Mouse (Mus musculus) hindbrain, embryonic 13.5 days (tissue): ENCODE measurements around the gene Klk15. TPM values are rescaled to one million over a fixed set of nuclear protein-coding genes. Genes with fewer than 3 reads are reported as not detected.
"Not testable (repeated sequence)": the region's sequence is repeated elsewhere in the genome, so short reads cannot be mapped to it uniquely, and the experiment has no call there.

Experiments used
- ATAC-seq: fragments of 200-750 bp; cut with Nextera tagmentation; 2 replicates; pipeline ENCODE4 v1.8.0; 2017; ENCODE audit warnings: moderate TSS enrichment; ENCODE audit not compliant: low FRiP score
- H3K27ac ChIP-seq: fragments of 300-500 bp; sonication (generic); 2 replicates; pipeline ENCODE4 v1.5.1; 2015; ENCODE audit warnings: inconsistent platforms, mild to moderate bottlenecking, moderate library complexity
- H3K27me3 ChIP-seq: fragments of 300-500 bp; sonication (generic); 2 replicates; pipeline ENCODE4 v1.6.1; 2015; ENCODE audit warnings: mild to moderate bottlenecking, inconsistent platforms
- H3K36me3 ChIP-seq: fragments of 300-500 bp; sonication (generic); 2 replicates; pipeline ENCODE4 v1.6.1; 2015; ENCODE audit warnings: mild to moderate bottlenecking, inconsistent platforms
- H3K4me1 ChIP-seq: fragments of 300-500 bp; sonication (generic); replicated peaks from 2 replicates; pipeline ENCODE4 v1.6.1; 2015; ENCODE audit warnings: inconsistent platforms
- H3K4me2 ChIP-seq: fragments of 300-500 bp; sonication (generic); 2 replicates; pipeline ENCODE4 v1.6.1; 2015; ENCODE audit warnings: inconsistent platforms, mild to moderate bottlenecking, moderate library complexity
- H3K4me3 ChIP-seq: fragments of 300-500 bp; sonication (generic); 2 replicates; pipeline ENCODE4 v1.5.1; 2015; ENCODE audit warnings: mild to moderate bottlenecking, inconsistent platforms
- H3K9ac ChIP-seq: fragments of 300-500 bp; sonication (generic); 2 replicates; pipeline ENCODE4 v1.6.1; 2015; ENCODE audit warnings: mild to moderate bottlenecking, inconsistent platforms
- H3K9me3 ChIP-seq: fragments of 300-500 bp; sonication (generic); 2 replicates; pipeline ENCODE4 v1.6.1; 2016; ENCODE audit warnings: inconsistent platforms
- WGBS: fragments of 180-500 bp; shearing (Covaris S2); methylation state at CpG from one replicate; pipeline ENCODE4 v1.1.7; 2015; 5-methylcytosine and 5-hydroxymethylcytosine counted together
- polyA plus RNA-seq: library from polyadenylated mRNA; unstranded; fragments of >200 nt; fragmentation: Nextera tagmentation; extraction: Ambion mirVana; gene quantifications from 2 replicates; pipeline ENCODE4 v1.2.1, GENCODE M21; 2015

The Klk15 gene
- polyA plus RNA-seq, 1 experiment from 2014 or later, result not detected

DNA sequence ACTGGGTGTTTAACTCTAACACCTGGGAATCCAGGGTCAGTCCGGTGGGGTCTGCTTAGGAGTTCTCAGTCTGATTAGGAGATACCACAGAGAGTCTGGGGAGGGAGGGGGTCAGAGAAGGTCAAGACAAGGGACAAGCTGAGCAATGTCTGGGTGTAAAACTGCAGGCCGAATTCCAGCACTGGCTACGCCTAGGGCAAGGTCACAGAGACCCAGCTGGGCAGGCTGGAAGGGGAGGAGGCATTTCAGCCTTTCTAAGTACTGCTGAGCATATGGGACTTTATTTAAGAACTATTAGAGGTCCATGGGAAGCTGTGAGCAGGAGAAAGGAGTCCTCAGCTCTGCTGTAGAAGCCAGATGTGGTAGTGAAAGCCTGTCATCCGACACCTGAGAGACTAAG is 1.2 kb upstream of the Klk15 start:
- Histone ChIP-seq H3K36me3 (no peaks in the 10 kb centered on the region), H3K27me3 (no peaks in the 10 kb centered on the region), H3K4me2 (no peak overlapping the region), H3K9me3 (no peaks in the 10 kb centered on the region), H3K4me3 (no peak overlapping the region), H3K4me1 (no peaks in the 10 kb centered on the region), H3K9ac (no peak overlapping the region), H3K27ac (no peak overlapping the region)
- ATAC-seq, result no peak
- 67% methylated on average over 4 of the region's 4 CpGs for WGBS

DNA sequence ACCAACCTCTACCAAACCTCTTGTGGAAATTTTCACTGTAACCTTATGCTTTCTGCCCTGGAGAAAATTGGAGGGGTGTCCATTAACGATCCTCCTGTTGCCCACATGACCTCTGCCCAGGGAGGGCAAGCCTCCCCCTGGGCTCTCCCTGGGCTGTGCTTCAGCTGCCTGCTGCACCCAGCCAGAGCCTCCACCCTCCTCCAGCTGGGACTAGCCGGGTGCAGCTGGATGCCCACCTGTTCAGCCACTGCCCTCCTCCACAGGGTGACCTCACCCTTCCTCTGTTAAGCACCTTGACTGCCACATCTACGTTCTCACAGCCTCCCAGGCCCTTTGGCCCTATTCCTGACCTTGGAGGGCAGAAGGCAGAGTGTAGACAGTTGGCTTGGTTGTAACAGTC is 1.2 kb downstream of the Klk15 start:
- no peak for ATAC-seq
- Histone ChIP-seq H3K4me3 (no peak overlapping the region), H3K36me3 (no peaks in the 10 kb centered on the region), H3K27ac (no peak overlapping the region), H3K9ac (no peak overlapping the region), H3K9me3 (no peaks in the 10 kb centered on the region), H3K27me3 (no peaks in the 10 kb centered on the region), H3K4me1 (no peaks in the 10 kb centered on the region), H3K4me2 (no peak overlapping the region)
- WGBS, result 70% methylated on average over 3 of the region's 3 CpGs

DNA sequence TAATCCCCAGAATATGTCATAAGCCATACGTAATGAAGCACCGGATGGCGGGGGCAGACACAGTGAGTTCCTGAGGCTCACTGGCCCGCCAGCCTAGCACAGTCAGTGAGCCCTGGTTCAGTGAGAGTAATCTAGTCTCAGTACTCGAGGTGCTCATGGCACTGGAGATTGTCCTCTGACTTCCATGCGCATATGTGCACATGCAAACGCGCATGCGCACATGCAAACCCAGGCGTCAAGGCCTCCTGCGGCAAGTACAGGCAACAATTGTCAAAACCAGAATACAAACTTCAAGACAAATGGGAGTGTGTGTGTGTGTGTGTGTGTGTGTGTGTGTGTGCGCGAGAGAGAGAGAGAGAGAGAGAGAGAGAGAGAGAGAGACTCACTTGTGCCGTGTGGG is 3.0 kb downstream of the Klk15 start:
- H3K9ac ChIP-seq, result no peak overlapping the region
- no peak for ATAC-seq
- no peaks in the 10 kb centered on the region for H3K9me3 ChIP-seq
- H3K4me3 ChIP-seq, result no peak overlapping the region
- 90% methylated on average over 14 of the region's 14 CpGs for WGBS
- H3K36me3 ChIP-seq, result no peaks in the 10 kb centered on the region
- H3K4me2 ChIP-seq, result no peak overlapping the region
- H3K27me3 ChIP-seq, result no peaks in the 10 kb centered on the region
- H3K4me1 ChIP-seq, result no peaks in the 10 kb centered on the region
- no peak overlapping the region for H3K27ac ChIP-seq

GRCm38 (mm10) chr7:43942293-43942692 is 8.8 kb downstream of the Klk15 start:
- H3K27ac ChIP-seq, H3K4me3 ChIP-seq, ATAC-seq, H3K4me2 ChIP-seq, H3K9me3 ChIP-seq, H3K36me3 ChIP-seq, H3K27me3 ChIP-seq, H3K4me1 ChIP-seq, H3K9ac ChIP-seq: not testable (repeated sequence)
- WGBS, result 74% methylated on average over 3 of the region's 3 CpGs

GRCm38 (mm10) chr7:43944727-43945264 is 11.3 kb downstream of the Klk15 start:
- Histone ChIP-seq H3K9me3 (no peaks in the 10 kb centered on the region), H3K4me1 (no peaks in the 10 kb centered on the region), H3K36me3 (no peaks in the 10 kb centered on the region), H3K27ac (no peak overlapping the region), H3K4me3 (no peak overlapping the region), H3K9ac (no peak overlapping the region), H3K4me2 (no peak overlapping the region), H3K27me3 (no peaks in the 10 kb centered on the region)
- 82% methylated on average over 3 of the region's 3 CpGs for WGBS
- ATAC-seq, result no peak

DNA sequence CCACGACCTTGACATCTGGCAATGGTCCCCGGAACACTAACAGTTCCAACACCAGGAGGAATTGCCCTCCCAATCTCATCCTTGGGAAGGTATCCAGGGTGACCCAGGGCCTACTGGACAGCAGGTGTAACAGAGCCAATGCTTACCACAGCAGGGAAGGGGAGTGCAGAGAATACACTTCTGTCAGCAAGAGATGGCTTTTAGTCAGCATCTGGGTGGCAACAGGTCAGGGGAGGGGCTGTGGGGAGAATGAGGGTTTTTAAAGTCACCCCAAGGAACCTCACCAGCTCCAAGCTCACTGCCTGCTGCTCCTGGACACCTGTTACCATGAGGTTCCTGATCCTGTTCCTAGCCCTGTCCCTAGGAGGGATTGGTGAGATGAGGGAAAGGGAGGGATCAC is 16.8 kb downstream of the Klk15 start, which contains the start of gene Klk1b8:
Klk1b8 (plus strand) TSS at position 301 of the 400 bp plus-strand sequence.
- Histone ChIP-seq H3K4me1 (no peaks in the 10 kb centered on the region), H3K27me3 (no peaks in the 10 kb centered on the region), H3K4me3 (no peak within 1 kb of the TSS), H3K9me3 (no peaks in the 10 kb centered on the region), H3K9ac (no peak within 1 kb of the TSS), H3K36me3 (no peaks in the 10 kb centered on the region), H3K4me2 (no peak within 1 kb of the TSS), H3K27ac (no peak within 1 kb of the TSS)
- WGBS, result 84% methylated on average over 2 of the region's 2 CpGs
- no peak for ATAC-seq

- 70% methylated on average over 4 of the region's 4 CpGs for WGBS
Measured at GRCm38 (mm10) chr7:43952703-43953102, 19.2 kb downstream of the Klk15 start.

DNA sequence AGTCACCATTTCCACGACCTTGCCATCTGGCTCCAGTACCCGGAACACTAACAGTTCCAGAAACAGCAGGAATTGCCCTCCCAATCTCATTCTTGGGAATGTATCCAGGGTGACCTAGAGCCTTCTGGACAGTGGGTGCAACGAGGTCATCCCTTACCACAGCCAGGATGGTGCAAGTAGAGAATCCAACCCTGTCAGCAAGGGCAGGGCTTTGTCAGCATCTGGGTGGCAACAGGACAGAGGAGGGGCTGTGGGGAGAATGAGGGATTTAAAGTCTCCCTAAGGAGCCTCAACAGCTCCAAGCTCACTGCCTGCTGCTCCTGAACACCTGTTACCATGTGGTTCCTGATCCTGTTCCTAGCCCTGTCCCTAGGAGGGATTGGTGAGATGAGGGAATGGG is 32.9 kb downstream of the Klk15 start, which contains the start of gene Klk1b1:
Klk1b1 (plus strand) TSS at position 301 of the 400 bp plus-strand sequence.
- H3K9ac ChIP-seq, result no peak within 1 kb of the TSS
- H3K4me3 ChIP-seq, result no peak within 1 kb of the TSS
- no peaks in the 10 kb centered on the region for H3K4me1 ChIP-seq
- no peaks in the 10 kb centered on the region for H3K36me3 ChIP-seq
- no peak within 1 kb of the TSS for H3K4me2 ChIP-seq
- 65% methylated on average over 3 of the region's 3 CpGs for WGBS
- ATAC-seq, result no peak
- H3K27ac ChIP-seq, result no peak within 1 kb of the TSS
- H3K9me3 ChIP-seq, result no peaks in the 10 kb centered on the region
- no peaks in the 10 kb centered on the region for H3K27me3 ChIP-seq

More at GRCm38 (mm10) chr7:43952703-43953102, 19.2 kb downstream of the Klk15 start:
- Histone ChIP-seq H3K4me3 (no peak overlapping the region), H3K36me3 (no peaks in the 10 kb centered on the region), H3K9me3 (no peaks in the 10 kb centered on the region), H3K4me2 (no peak overlapping the region), H3K27me3 (no peaks in the 10 kb centered on the region), H3K27ac (no peak overlapping the region), H3K4me1 (no peaks in the 10 kb centered on the region), H3K9ac (no peak overlapping the region)
- ATAC-seq, result no peak

DNA sequence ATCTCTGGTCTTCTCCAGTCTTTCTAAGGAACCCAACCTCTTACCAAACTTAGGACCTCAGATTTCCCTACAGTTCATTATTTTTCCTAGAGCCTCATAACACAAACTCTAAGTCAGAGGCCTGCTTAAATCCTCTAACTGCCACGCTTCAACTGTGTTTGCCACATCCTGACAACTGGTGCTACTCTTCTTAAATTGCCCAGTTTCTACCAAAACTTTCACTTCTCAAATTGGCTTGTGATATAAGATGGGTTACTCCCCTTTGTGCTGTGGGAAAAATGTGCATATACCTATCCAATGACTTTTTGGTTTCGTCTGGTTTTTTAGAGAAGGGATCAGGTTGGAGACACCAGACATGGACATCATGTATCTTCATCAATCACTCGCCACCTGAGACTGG is 33.5 kb downstream of the Klk15 start:
- Histone ChIP-seq H3K27ac (no peak overlapping the region), H3K4me3 (no peak overlapping the region), H3K9ac (no peak overlapping the region), H3K4me2 (no peak overlapping the region), H3K9me3 (no peaks in the 10 kb centered on the region), H3K27me3 (no peaks in the 10 kb centered on the region), H3K36me3 (no peaks in the 10 kb centered on the region), H3K4me1 (no peaks in the 10 kb centered on the region)
- 83% methylated on average over 3 of the region's 3 CpGs for WGBS
- no peak for ATAC-seq

DNA sequence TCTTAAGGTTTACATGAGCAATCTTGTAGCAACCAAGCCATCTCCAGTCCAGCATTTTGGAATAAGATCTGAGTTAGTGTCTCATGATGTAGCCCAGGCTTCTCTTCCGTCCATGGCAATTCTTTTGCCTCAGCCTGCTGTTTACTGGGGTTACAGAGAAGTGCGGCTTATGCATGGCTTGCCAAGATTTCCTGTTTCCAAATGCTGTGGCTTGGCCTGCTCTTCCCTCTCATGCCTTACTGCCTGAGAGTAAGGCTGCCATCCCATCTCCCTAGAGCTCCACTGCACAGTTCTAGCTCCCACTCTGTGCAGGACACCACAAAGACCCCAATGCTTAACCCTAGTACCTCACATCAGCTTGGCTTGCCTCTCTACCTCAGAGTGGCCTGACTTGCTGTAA is 34.1 kb downstream of the Klk15 start:
- no peak for ATAC-seq
- 88% methylated on average over 2 of the region's 2 CpGs for WGBS
- no peaks in the 10 kb centered on the region for H3K4me1 ChIP-seq

GRCm38 (mm10) chr7:43975761-43976160 is 42.2 kb downstream of the Klk15 start, which contains the start of gene Klk1b9:
TSS of gene Klk1b9 (plus strand) at chr7:43976061.
- H3K36me3 ChIP-seq, H3K4me1 ChIP-seq, H3K27me3 ChIP-seq, H3K9ac ChIP-seq, H3K4me3 ChIP-seq, H3K27ac ChIP-seq, H3K9me3 ChIP-seq, ATAC-seq, H3K4me2 ChIP-seq: not testable (repeated sequence)
- WGBS, result 85% methylated on average over 1 of the region's 1 CpGs

More for the DNA sequence above, 34.1 kb downstream of the Klk15 start:
- Histone ChIP-seq H3K4me2 (no peak overlapping the region), H3K9me3 (no peaks in the 10 kb centered on the region), H3K36me3 (no peaks in the 10 kb centered on the region), H3K4me3 (no peak overlapping the region), H3K27ac (no peak overlapping the region), H3K9ac (no peak overlapping the region), H3K27me3 (no peaks in the 10 kb centered on the region)

DNA sequence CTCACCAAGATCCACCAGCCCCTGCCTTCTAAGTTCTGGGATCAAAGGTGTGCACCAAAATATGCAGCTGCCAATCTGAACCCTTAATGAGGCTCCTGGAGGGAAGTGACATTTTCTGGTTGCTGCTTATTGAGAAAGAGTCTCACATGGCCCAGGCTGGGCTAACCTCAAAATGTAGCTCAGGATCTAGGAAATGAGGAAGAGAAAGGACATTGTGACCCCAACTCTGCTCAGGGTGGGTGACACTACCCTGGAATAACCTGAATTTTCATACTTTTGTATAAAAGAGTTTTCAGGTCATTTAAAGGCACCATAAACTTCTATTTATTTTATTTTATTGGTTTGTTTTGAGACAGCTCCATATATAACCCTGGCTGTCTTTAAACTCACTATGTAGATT is 52.1 kb downstream of the Klk15 start:
- no peaks in the 10 kb centered on the region for H3K4me1 ChIP-seq
- H3K4me2 ChIP-seq, result no peak overlapping the region
- no peak for ATAC-seq
- no peaks in the 10 kb centered on the region for H3K36me3 ChIP-seq
- H3K27ac ChIP-seq, result no peak overlapping the region
- H3K27me3 ChIP-seq, result no peaks in the 10 kb centered on the region
- H3K4me3 ChIP-seq, result no peak overlapping the region
- H3K9me3 ChIP-seq, result no peaks in the 10 kb centered on the region
- no peak overlapping the region for H3K9ac ChIP-seq
